Comparison of ENCODE assay signal across 17 mouse cellular contexts in the genomic region with DNA sequence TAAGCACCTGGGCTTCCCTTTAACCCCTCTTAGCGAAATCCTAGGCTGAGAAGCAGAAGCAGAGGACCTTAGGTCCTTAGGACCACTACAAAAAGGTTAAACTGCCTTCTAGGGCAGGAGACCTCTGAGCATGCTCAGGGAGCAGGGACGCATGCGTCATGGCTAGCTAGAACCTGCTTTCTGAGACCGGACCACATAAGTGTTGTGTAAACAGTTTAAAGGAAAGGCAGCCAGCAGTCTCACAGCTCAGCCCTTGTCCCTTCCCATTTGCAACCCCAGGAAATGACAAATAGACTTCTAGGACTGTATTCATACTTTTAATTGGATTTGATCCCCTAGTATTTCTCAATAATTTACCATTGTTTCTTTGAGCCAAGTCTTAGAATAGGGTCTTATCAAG. TPM values are rescaled to one million over a fixed set of nuclear protein-coding genes. Genes with fewer than 3 reads are reported as not detected.
DNase-seq lines count a peak whose midpoint lies in the region; ATAC-seq and TF ChIP-seq lines count a peak whose summit lies in the region.
"Had no signal": no experiment of that assay in that cellular context is flagged by ENCODE, and none has a peak within 500 bp of the region (broad histone marks: within the 10 kb centered on the region; RNA-seq: fewer than 3 reads in every experiment).

No protein-coding gene starts in this region.

- no peak for TF ChIP-seq CTCF in lung, adult 2 months (IDR thresholded peaks at IDR 0.05; ENCODE audit: insufficient read depth, low read length)
- TF ChIP-seq CTCF in lung, embryonic 14.5 days (IDR thresholded peaks at IDR 0.05; ENCODE audit: low read depth), result no peak

- no peaks in the 10 kb centered on the region for H3K27me3 ChIP-seq in lung, embryonic 14.5 days (ENCODE audit: insufficient read depth, low read length)
- no peaks in the 10 kb centered on the region for H3K27me3 ChIP-seq in stomach, embryonic 15.5 days (replicated peaks)
- H3K27me3 ChIP-seq in embryonic facial prominence, embryonic 10.5 days (replicated peaks; ENCODE audit: low read depth, poor library complexity, severe bottlenecking), result peaks cover 32% of the 10 kb centered on the region

- H3K4me3 ChIP-seq in lung, adult 2 months (replicated peaks; ENCODE audit: extremely low read depth, low read depth, low read length), result no peak overlapping the region
- no peak overlapping the region for H3K4me3 ChIP-seq in lung, embryonic 14.5 days (ENCODE audit: low read depth, low read length)
- H3K4me3 ChIP-seq in stomach, embryonic 15.5 days (replicated peaks), result no peak overlapping the region
- H3K4me3 ChIP-seq in embryonic facial prominence, embryonic 10.5 days, result no peak overlapping the region
- H3K4me3 ChIP-seq: limb, embryonic 12.5 days; midbrain, embryonic 12.5 days had no signal

- peaks cover 28% of the 10 kb centered on the region for H3K4me1 ChIP-seq in lung, adult 2 months (ENCODE audit: control insufficient read depth, insufficient read depth, low read length)
- H3K4me1 ChIP-seq in lung, embryonic 14.5 days (ENCODE audit: insufficient read depth), result peaks cover 30% of the 10 kb centered on the region
- peaks cover 38% of the 10 kb centered on the region for H3K4me1 ChIP-seq in stomach, embryonic 15.5 days
- peaks cover 61% of the 10 kb centered on the region for H3K4me1 ChIP-seq in embryonic facial prominence, embryonic 10.5 days

- H3K9ac ChIP-seq in lung, embryonic 14.5 days, result no peak overlapping the region
- H3K9ac ChIP-seq in stomach, embryonic 15.5 days, result no peak overlapping the region
- H3K9ac ChIP-seq: limb, embryonic 12.5 days; midbrain, embryonic 12.5 days had no signal

- H3K9me3 ChIP-seq in lung, embryonic 14.5 days (ENCODE audit: low read depth, low read length), result no peaks in the 10 kb centered on the region
- no peaks in the 10 kb centered on the region for H3K9me3 ChIP-seq in stomach, embryonic 15.5 days
- H3K9me3 ChIP-seq in embryonic facial prominence, embryonic 10.5 days, result no peaks in the 10 kb centered on the region
- H3K9me3 ChIP-seq: limb, embryonic 12.5 days; midbrain, embryonic 12.5 days had no signal

- 30% methylated on average over 4 of the region's 4 CpGs for WGBS in lung, adult 2 months
- 21% methylated on average over 4 of the region's 4 CpGs for WGBS in lung, embryonic 14.5 days
- 36% methylated on average over 4 of the region's 4 CpGs for WGBS in stomach, embryonic 15.5 days
- WGBS in embryonic facial prominence, embryonic 10.5 days, result 45% methylated on average over 4 of the region's 4 CpGs

- intact Hi-C loops in heart, postnatal 36 days (cut with DNase I), result no loop called here

- H3K27ac ChIP-seq in lung, embryonic 14.5 days (ENCODE audit: low read depth), result 0 out of 2 replicates have a peak overlapping the region, but pooled peaks have one; percentile 10
- 0 out of 2 replicates have a peak overlapping the region, but pooled peaks have one; percentile 44 for H3K27ac ChIP-seq in stomach, embryonic 15.5 days
- no peak overlapping the region for H3K27ac ChIP-seq in embryonic facial prominence, embryonic 10.5 days (replicated peaks)
- H3K27ac ChIP-seq: limb, embryonic 12.5 days; midbrain, embryonic 12.5 days had no signal

- peak overlapping the region; percentile 1; the same call in 1 of the 2 replicates for H3K4me2 ChIP-seq in lung, embryonic 14.5 days
- no peak overlapping the region for H3K4me2 ChIP-seq in stomach, embryonic 15.5 days
- H3K4me2 ChIP-seq: limb, embryonic 12.5 days; midbrain, embryonic 12.5 days had no signal

- peak; percentile 22 for DNase-seq in adrenal gland, postnatal 10 days
- DNase-seq in adrenal gland, adult 8-10 months, result no peak
- DNase-seq in lung, adult 18-20 months, result peak; percentile 82 to 90
- no peak for DNase-seq in lung, adult 2 months
- peak; percentile 67 for DNase-seq in lung, embryonic 14.5 days
- DNase-seq in embryonic facial prominence, embryonic 10.5 days (ENCODE audit: low spot score), result no peak
- no peak for DNase-seq in heart, postnatal 36 days
- DNase-seq: adrenal gland, postnatal 25 days; cerebellum, adult 11 months; thymus, postnatal 4 days had no signal

- ATAC-seq in lung, embryonic 14.5 days (ENCODE audit: insufficient read depth), result no peak
- ATAC-seq in stomach, embryonic 15.5 days (ENCODE audit: insufficient read depth, low FRiP score, low read depth), result no peak
- ATAC-seq: forebrain, embryonic 16.5 days had no signal

- H3K36me3 ChIP-seq in lung, embryonic 14.5 days (ENCODE audit: insufficient read depth), result no peaks in the 10 kb centered on the region
- H3K36me3 ChIP-seq in stomach, embryonic 15.5 days, result no peaks in the 10 kb centered on the region
- H3K36me3 ChIP-seq in embryonic facial prominence, embryonic 10.5 days (replicated peaks), result no peaks in the 10 kb centered on the region
- H3K36me3 ChIP-seq: limb, embryonic 12.5 days; midbrain, embryonic 12.5 days had no signal

- TF ChIP-seq POLR2A in lung, adult 2 months (IDR thresholded peaks at IDR 0.05; ENCODE audit: borderline replicate concordance, extremely low read depth, low read depth, low read length), result no peak

RNA-seq across cellular contexts. Expression of gene Ldha, which starts 0.9 kb away (rescaled TPM):
- 100 to 1,000 TPM; 693 to 863 TPM for total RNA-seq in adrenal gland, postnatal 10 days (2021)
- total RNA-seq in adrenal gland, adult 8-10 months (2022), result 100 to 1,000 TPM; 146 to 275 (median 231) TPM
- 223 and 371 TPM in 2 replicates for polyA plus RNA-seq in lung, adult 2 months (2012; rRNA removed)
- 1,903 and 1,950 TPM in 2 replicates for polyA plus RNA-seq in lung, embryonic 14.5 days (2014; fragmentation: Nextera tagmentation; extraction: Ambion mirVana)
- polyA plus RNA-seq in stomach, embryonic 15.5 days (2015; fragmentation: Nextera tagmentation; extraction: Ambion mirVana), result 1,836 and 1,959 TPM in 2 replicates
- polyA plus RNA-seq in embryonic facial prominence, embryonic 10.5 days (2016; fragmentation: Nextera tagmentation; extraction: Ambion mirVana), result 2,643 and 3,168 TPM in 2 replicates
- total RNA-seq in heart, postnatal 36 days (2021), result 100 to 1,000 TPM; 776 to 801 TPM

RNA-seq across cellular contexts. Expression of gene Ldhc, which starts 20.7 kb away (rescaled TPM):
- not detected for total RNA-seq in adrenal gland, postnatal 10 days (2021)
- total RNA-seq in adrenal gland, adult 8-10 months (2022), result not detected
- not detected in 2 replicates for polyA plus RNA-seq in lung, adult 2 months (2012; rRNA removed)
- 0.13 TPM in 1 of 2 replicates, not detected in the other for polyA plus RNA-seq in lung, embryonic 14.5 days (2014; fragmentation: Nextera tagmentation; extraction: Ambion mirVana)
- polyA plus RNA-seq in stomach, embryonic 15.5 days (2015; fragmentation: Nextera tagmentation; extraction: Ambion mirVana), result 0.17 TPM in 2 replicates
- polyA plus RNA-seq in embryonic facial prominence, embryonic 10.5 days (2016; fragmentation: Nextera tagmentation; extraction: Ambion mirVana), result 0.31 TPM in 1 of 2 replicates, not detected in the other
- not detected for total RNA-seq in heart, postnatal 36 days (2021)
- total RNA-seq: adrenal gland, postnatal 25 days; gastrocnemius, postnatal 4 days; layer of hippocampus, postnatal 14 days had no signal
- polyA plus RNA-seq: heart, embryonic 16.5 days; limb, embryonic 12.5 days had no signal

RNA-seq across cellular contexts. Expression of gene Gtf2h1, which starts 44.4 kb away (rescaled TPM):
- total RNA-seq in adrenal gland, postnatal 10 days (2021), result 10 to 100 TPM; 36.1 to 37.1 TPM
- 10 to 100 TPM; 32.0 to 41.3 (median 39.0) TPM for total RNA-seq in adrenal gland, adult 8-10 months (2022)
- 6.7 and 7.4 TPM in 2 replicates for polyA plus RNA-seq in lung, adult 2 months (2012; rRNA removed)
- 41.7 and 47.1 TPM in 2 replicates for polyA plus RNA-seq in lung, embryonic 14.5 days (2014; fragmentation: Nextera tagmentation; extraction: Ambion mirVana)
- polyA plus RNA-seq in stomach, embryonic 15.5 days (2015; fragmentation: Nextera tagmentation; extraction: Ambion mirVana), result 48.6 and 52.6 TPM in 2 replicates
- 49.3 and 50.6 TPM in 2 replicates for polyA plus RNA-seq in embryonic facial prominence, embryonic 10.5 days (2016; fragmentation: Nextera tagmentation; extraction: Ambion mirVana)
- 10 to 100 TPM; 16.9 to 19.5 TPM for total RNA-seq in heart, postnatal 36 days (2021)

RNA-seq across cellular contexts. Expression of gene Hps5, which starts 44.5 kb away (rescaled TPM):
- total RNA-seq in adrenal gland, postnatal 10 days (2021), result 10 to 100 TPM; 21.7 to 21.9 TPM
- 10 to 100 TPM; 26.4 to 40.6 (median 34.7) TPM for total RNA-seq in adrenal gland, adult 8-10 months (2022)
- 12.3 and 15.4 TPM in 2 replicates for polyA plus RNA-seq in lung, adult 2 months (2012; rRNA removed)
- 19.2 and 24.5 TPM in 2 replicates for polyA plus RNA-seq in lung, embryonic 14.5 days (2014; fragmentation: Nextera tagmentation; extraction: Ambion mirVana)
- polyA plus RNA-seq in stomach, embryonic 15.5 days (2015; fragmentation: Nextera tagmentation; extraction: Ambion mirVana), result 20.2 and 21.8 TPM in 2 replicates
- 17.6 and 19.2 TPM in 2 replicates for polyA plus RNA-seq in embryonic facial prominence, embryonic 10.5 days (2016; fragmentation: Nextera tagmentation; extraction: Ambion mirVana)
- total RNA-seq in heart, postnatal 36 days (2021), result 10 to 100 TPM in 1 of 2 experiments, 1 to 10 TPM in 1; 8.8 to 12.7 TPM

Comparison
In these comparisons a context has a peak if more than half of its experiments do, and no peak if none do; other contexts are left out.
1. DNase-seq: peak in adrenal gland, postnatal 10 days (single experiment), lung, adult 18-20 months (2 of 2) and lung, embryonic 14.5 days (single experiment); none in adrenal gland, adult 8-10 months (single experiment), lung, adult 2 months (single experiment), embryonic facial prominence, embryonic 10.5 days (single experiment) and heart, postnatal 36 days (0 of 2).